Mouse (Mus musculus) bone marrow, adult 2 months (tissue): ENCODE results near the gene BC052040.

Experiments
- CTCF ChIP-seq: fragments of 200-500 bp; IDR thresholded peaks from 2 replicates; pipeline ENCODE4 v1.5.1; 2011; ENCODE audit warnings: low read length, control low read depth; ENCODE audit not compliant: control insufficient read depth, insufficient read depth
- POLR2A ChIP-seq: fragments of 200-500 bp; IDR thresholded peaks from 2 replicates; pipeline ENCODE4 v1.6.1; 2011; ENCODE audit warnings: low read depth, mild to moderate bottlenecking, control low read depth, low read length, borderline replicate concordance; ENCODE audit not compliant: control insufficient read depth

- TF ChIP-seq CTCF (no peak), POLR2A (no peak)
Measured at GRCm38 (mm10) chr2:115538009-115538690, 43.4 kb upstream of the BC052040 start.
